Mouse (Mus musculus): ENCODE measurements around the gene Lrrc51. TPM values are rescaled to one million over a fixed set of nuclear protein-coding genes. Genes with fewer than 3 reads are reported as not detected.

The Lrrc51 gene
- polyA plus RNA-seq, 1 experiment from 2014 or later, result 11.6 TPM

- 66% methylated on average over 8 of the region's 8 CpGs for WGBS
- Histone ChIP-seq H3K4me3 (ENCODE audit: low read depth, low read length) (peak overlapping the region; percentile 79), H3K36me3 (ENCODE audit: control insufficient read depth, insufficient read depth, low read length) (peaks cover 23% of the 10 kb centered on the region), H3K9me3 (ENCODE audit: control insufficient read depth, low read depth, low read length) (no peaks in the 10 kb centered on the region), H3K4me2 (replicated peaks; ENCODE audit: low read depth, low read length) (peak overlapping the region; percentile 63), H3K27me3 (ENCODE audit: control insufficient read depth, insufficient read depth, low read length) (no peaks in the 10 kb centered on the region), H3K4me1 (ENCODE audit: control insufficient read depth, insufficient read depth, low read length) (peaks cover 13% of the 10 kb centered on the region; the same call in 1 of the 2 replicates), H3K9ac (replicated peaks; ENCODE audit: low read depth, low read length) (peak overlapping the region; percentile 81), H3K27ac (ENCODE audit: low read length) (no peak overlapping the region)
- ATAC-seq (ENCODE audit: insufficient number of reproducible peaks, insufficient read depth, low FRiP score, low read depth), result no peak
Measured at GRCm38 (mm10) chr7:101906696-101907095, 27.0 kb downstream of the Lrrc51 start.

- Histone ChIP-seq H3K4me2 (replicated peaks; ENCODE audit: low read depth, low read length) (peak within 1 kb of the TSS; percentile 78), H3K36me3 (ENCODE audit: control insufficient read depth, insufficient read depth, low read length) (peaks cover 21% of the 10 kb centered on the region), H3K9ac (replicated peaks; ENCODE audit: low read depth, low read length) (peak within 1 kb of the TSS; percentile 81), H3K4me3 (ENCODE audit: low read depth, low read length) (peak within 1 kb of the TSS; percentile 79), H3K9me3 (ENCODE audit: control insufficient read depth, low read depth, low read length) (no peaks in the 10 kb centered on the region), H3K4me1 (ENCODE audit: control insufficient read depth, insufficient read depth, low read length) (peaks cover 13% of the 10 kb centered on the region; the same call in 1 of the 2 replicates), H3K27ac (ENCODE audit: low read length) (peak within 1 kb of the TSS; percentile 96), H3K27me3 (ENCODE audit: control insufficient read depth, insufficient read depth, low read length) (no peaks in the 10 kb centered on the region)
- ATAC-seq (ENCODE audit: insufficient number of reproducible peaks, insufficient read depth, low FRiP score, low read depth), result no peak
- 11% methylated on average over 11 of the region's 11 CpGs for WGBS
Measured at GRCm38 (mm10) chr7:101906287-101906681, 27.4 kb downstream of the Lrrc51 start, which contains the start of gene Tomt. Gene Tomt (minus strand): TSS chr7:101906359.

- peaks cover 13% of the 10 kb centered on the region; the same call in 1 of the 2 replicates for H3K4me1 ChIP-seq (ENCODE audit: control insufficient read depth, insufficient read depth, low read length)
Measured at GRCm38 (mm10) chr7:101905561-101906286, 28.0 kb downstream of the Lrrc51 start, which contains the start of gene Lamtor1. Gene Lamtor1 (plus strand): TSS chr7:101905904.

GRCm38 (mm10) chr7:101902846-101903245 is 30.8 kb downstream of the Lrrc51 start:
- Histone ChIP-seq H3K4me1 (ENCODE audit: control insufficient read depth, insufficient read depth, low read length) (peaks cover 10% of the 10 kb centered on the region; the same call in 1 of the 2 replicates), H3K36me3 (ENCODE audit: control insufficient read depth, insufficient read depth, low read length) (no peaks in the 10 kb centered on the region; the same call in 1 of the 2 replicates), H3K27me3 (ENCODE audit: control insufficient read depth, insufficient read depth, low read length) (no peaks in the 10 kb centered on the region), H3K27ac (ENCODE audit: low read length) (no peak overlapping the region), H3K9me3 (ENCODE audit: control insufficient read depth, low read depth, low read length) (no peaks in the 10 kb centered on the region), H3K4me3 (ENCODE audit: low read depth, low read length) (no peak overlapping the region), H3K4me2 (replicated peaks; ENCODE audit: low read depth, low read length) (no peak overlapping the region), H3K9ac (replicated peaks; ENCODE audit: low read depth, low read length) (no peak overlapping the region)
- ATAC-seq (ENCODE audit: insufficient number of reproducible peaks, insufficient read depth, low FRiP score, low read depth), result no peak

More at GRCm38 (mm10) chr7:101905561-101906286, 28.0 kb downstream of the Lrrc51 start, which contains the start of gene Lamtor1:
- H3K4me3 ChIP-seq (ENCODE audit: low read depth, low read length), result peak within 1 kb of the TSS; percentile 79
- H3K4me2 ChIP-seq (replicated peaks; ENCODE audit: low read depth, low read length), result peak within 1 kb of the TSS; percentile 78
- WGBS, result under 1% methylated on average over 61 of the region's 61 CpGs
- peak within 1 kb of the TSS; percentile 81 for H3K9ac ChIP-seq (replicated peaks; ENCODE audit: low read depth, low read length)
- ATAC-seq (ENCODE audit: insufficient number of reproducible peaks, insufficient read depth, low FRiP score, low read depth), result peak; percentile 97
- H3K27ac ChIP-seq (ENCODE audit: low read length), result peak within 1 kb of the TSS; percentile 96
- peaks cover 16% of the 10 kb centered on the region for H3K36me3 ChIP-seq (ENCODE audit: control insufficient read depth, insufficient read depth, low read length)
- no peaks in the 10 kb centered on the region for H3K9me3 ChIP-seq (ENCODE audit: control insufficient read depth, low read depth, low read length)
- H3K27me3 ChIP-seq (ENCODE audit: control insufficient read depth, insufficient read depth, low read length), result no peaks in the 10 kb centered on the region

GRCm38 (mm10) chr7:101901969-101902368 is 31.7 kb downstream of the Lrrc51 start:
- Histone ChIP-seq H3K27ac (ENCODE audit: low read length) (no peak overlapping the region), H3K4me2 (replicated peaks; ENCODE audit: low read depth, low read length) (no peak overlapping the region), H3K4me3 (ENCODE audit: low read depth, low read length) (no peak overlapping the region), H3K27me3 (ENCODE audit: control insufficient read depth, insufficient read depth, low read length) (no peaks in the 10 kb centered on the region), H3K36me3 (ENCODE audit: control insufficient read depth, insufficient read depth, low read length) (no peaks in the 10 kb centered on the region; the same call in 1 of the 2 replicates), H3K9me3 (ENCODE audit: control insufficient read depth, low read depth, low read length) (no peaks in the 10 kb centered on the region), H3K4me1 (ENCODE audit: control insufficient read depth, insufficient read depth, low read length) (peaks cover 6% of the 10 kb centered on the region; the same call in 1 of the 2 replicates), H3K9ac (replicated peaks; ENCODE audit: low read depth, low read length) (no peak overlapping the region)
- ATAC-seq (ENCODE audit: insufficient number of reproducible peaks, insufficient read depth, low FRiP score, low read depth), result no peak
- 93% methylated on average over 10 of the region's 10 CpGs for WGBS

- H3K36me3 ChIP-seq (ENCODE audit: control insufficient read depth, insufficient read depth, low read length), result no peaks in the 10 kb centered on the region; the same call in 1 of the 2 replicates
- H3K27ac ChIP-seq (ENCODE audit: low read length), result no peak overlapping the region
- H3K4me2 ChIP-seq (replicated peaks; ENCODE audit: low read depth, low read length), result no peak overlapping the region
- H3K4me3 ChIP-seq (ENCODE audit: low read depth, low read length), result no peak overlapping the region
- no peaks in the 10 kb centered on the region for H3K9me3 ChIP-seq (ENCODE audit: control insufficient read depth, low read depth, low read length)
- 86% methylated on average over 16 of the region's 16 CpGs for WGBS
- H3K27me3 ChIP-seq (ENCODE audit: control insufficient read depth, insufficient read depth, low read length), result no peaks in the 10 kb centered on the region
- H3K9ac ChIP-seq (replicated peaks; ENCODE audit: low read depth, low read length), result no peak overlapping the region
- ATAC-seq (ENCODE audit: insufficient number of reproducible peaks, insufficient read depth, low FRiP score, low read depth), result no peak
- no peaks in the 10 kb centered on the region for H3K4me1 ChIP-seq (ENCODE audit: control insufficient read depth, insufficient read depth, low read length)
Measured at GRCm38 (mm10) chr7:101900331-101901097, 33.2 kb downstream of the Lrrc51 start.

GRCm38 (mm10) chr7:101896104-101897066 is 37.3 kb downstream of the Lrrc51 start:
- Histone ChIP-seq H3K27me3 (ENCODE audit: control insufficient read depth, insufficient read depth, low read length) (no peaks in the 10 kb centered on the region), H3K9ac (replicated peaks; ENCODE audit: low read depth, low read length) (peak overlapping the region; percentile 41), H3K4me1 (ENCODE audit: control insufficient read depth, insufficient read depth, low read length) (no peaks in the 10 kb centered on the region), H3K4me3 (ENCODE audit: low read depth, low read length) (peak overlapping the region; percentile 46), H3K27ac (ENCODE audit: low read length) (peak overlapping the region; percentile 86), H3K4me2 (replicated peaks; ENCODE audit: low read depth, low read length) (peak overlapping the region; percentile 52), H3K36me3 (ENCODE audit: control insufficient read depth, insufficient read depth, low read length) (no peaks in the 10 kb centered on the region), H3K9me3 (ENCODE audit: control insufficient read depth, low read depth, low read length) (no peaks in the 10 kb centered on the region)
- peak; percentile 99 for ATAC-seq (ENCODE audit: insufficient number of reproducible peaks, insufficient read depth, low FRiP score, low read depth)
- WGBS, result under 1% methylated on average over 57 of the region's 57 CpGs

All from stomach, embryonic 14.5 days (tissue).